Mouse (Mus musculus) colon, adult 2 months (tissue): Measurements from ENCODE around the gene Nme8. TPM values are rescaled to one million over a fixed set of nuclear protein-coding genes. Genes with fewer than 3 reads are reported as not detected.

Experiments
- polyA plus RNA-seq: library from polyadenylated mRNA; depleted of rRNA; stranded (reverse); fragments of >200 nt; gene quantifications from 2 replicates; pipeline ENCODE4 v1.2.3, GENCODE M21; 2012; rRNA removed

The Nme8 gene
- not detected in 2 replicates for polyA plus RNA-seq

DNA sequence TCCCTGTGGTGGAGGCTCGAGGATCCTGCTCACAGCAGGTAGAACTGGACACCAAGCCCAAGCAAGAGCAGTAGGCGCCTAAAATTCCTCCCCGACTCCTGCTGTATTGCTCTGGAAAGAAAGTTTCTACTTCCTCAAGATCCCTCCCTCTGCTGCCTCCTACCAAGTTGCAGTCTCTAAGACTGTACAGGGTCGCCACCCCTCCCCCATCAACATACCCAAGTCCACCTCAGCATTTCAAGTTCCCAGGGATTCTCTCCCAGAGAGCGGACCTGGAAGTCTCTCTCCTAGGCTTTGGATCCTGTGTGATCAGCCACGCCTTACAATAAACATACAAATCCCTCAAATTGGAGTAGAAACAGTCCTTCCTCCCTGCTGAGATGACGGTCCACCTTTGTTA lies at the start of gene Nme8:
Nme8 (minus strand) TSS at position 5 of the 400 bp plus-strand sequence.

GRCm38 (mm10) chr13:19622573-19623227 lies 74.9 kb downstream of the Nme8 start, which contains the start of gene Sfrp4:
Gene Sfrp4 (plus strand): TSS chr13:19623104.

GRCm38 (mm10) chr13:19619216-19619927 lies 78.2 kb downstream of the Nme8 start, which contains the start of gene Epdr1:
Gene Epdr1 (minus strand): TSS chr13:19619927.

Other genes with a start within 250 kb of the Nme8 start
- 19.0 and 24.7 TPM in 2 replicates for gene Epdr1, start 77.9 kb downstream of the Nme8 start, polyA plus RNA-seq
- 3.0 and 3.7 TPM in 2 replicates for gene Sfrp4, start 74.7 kb downstream of the Nme8 start, polyA plus RNA-seq
- gene Gpr141, start 126.5 kb upstream of the Nme8 start, polyA plus RNA-seq = 0.07 and 0.12 TPM in 2 replicates